Mouse (Mus musculus): ENCODE results near the gene Lim2.

Gene Lim2

GRCm38 (mm10) chr7:43443126-43443916, 15.9 kb downstream of the Lim2 start:
- DNase-seq (ENCODE audit: low read depth in 2 of 2, low spot score in 2 of 2): peak; percentile 45 to 65

- DNase-seq (ENCODE audit: low read depth in 2 of 2, low spot score in 2 of 2): peak; percentile 73 to 74
Measured at GRCm38 (mm10) chr7:43443917-43444293, 16.4 kb downstream of the Lim2 start, which contains the start of the genes Etfb and Gm45233. Gene Etfb (plus strand): TSS chr7:43444083. Gene Gm45233 (plus strand): TSS chr7:43444128.

GRCm38 (mm10) chr7:43447801-43448200, 20.3 kb downstream of the Lim2 start:
- DNase-seq (ENCODE audit: low read depth in 2 of 2, low spot score in 2 of 2): no peak

- DNase-seq (ENCODE audit: low read depth in 2 of 2, low spot score in 2 of 2): no peak
Measured at GRCm38 (mm10) chr7:43448246-43448645, 20.8 kb downstream of the Lim2 start.

GRCm38 (mm10) chr7:43449811-43450210, 22.3 kb downstream of the Lim2 start:
- DNase-seq (ENCODE audit: low read depth in 2 of 2, low spot score in 2 of 2): no peak

GRCm38 (mm10) chr7:43451726-43452125, 24.3 kb downstream of the Lim2 start:
- DNase-seq (ENCODE audit: low read depth in 2 of 2, low spot score in 2 of 2): no peak

- peak; percentile 46 to 59 for DNase-seq (ENCODE audit: low read depth in 2 of 2, low spot score in 2 of 2)
Measured at GRCm38 (mm10) chr7:43452609-43453008, 25.1 kb downstream of the Lim2 start.

- DNase-seq (ENCODE audit: low read depth in 2 of 2, low spot score in 2 of 2): no peak
Measured at GRCm38 (mm10) chr7:43453599-43454355, 26.3 kb downstream of the Lim2 start.

- no peak for DNase-seq (ENCODE audit: low read depth in 2 of 2, low spot score in 2 of 2)
Measured at GRCm38 (mm10) chr7:43454371-43454770, 26.9 kb downstream of the Lim2 start.

GRCm38 (mm10) chr7:43462851-43463250, 35.4 kb downstream of the Lim2 start, which contains the start of gene Vsig10l:
Gene Vsig10l (plus strand): TSS chr7:43463151.
- no peak for DNase-seq (ENCODE audit: low read depth in 2 of 2, low spot score in 2 of 2)

GRCm38 (mm10) chr7:43463976-43464375, 36.5 kb downstream of the Lim2 start:
- DNase-seq (ENCODE audit: low read depth in 2 of 2, low spot score in 2 of 2): no peak

- DNase-seq (ENCODE audit: low read depth in 2 of 2, low spot score in 2 of 2): peak in 1 of 2 experiments; percentile 7
Measured at GRCm38 (mm10) chr7:43464864-43465343, 37.4 kb downstream of the Lim2 start.

- DNase-seq (ENCODE audit: low read depth in 2 of 2, low spot score in 2 of 2): peak; percentile 78 to 87
Measured at GRCm38 (mm10) chr7:43465344-43466098, 38.1 kb downstream of the Lim2 start.

GRCm38 (mm10) chr7:43466099-43466694, 38.7 kb downstream of the Lim2 start:
- peak; percentile 79 to 82 for DNase-seq (ENCODE audit: low read depth in 2 of 2, low spot score in 2 of 2)

- DNase-seq (ENCODE audit: low read depth in 2 of 2, low spot score in 2 of 2): peak; percentile 40 to 57
Measured at GRCm38 (mm10) chr7:43470373-43470772, 42.9 kb downstream of the Lim2 start.

GRCm38 (mm10) chr7:43475706-43476105, 48.2 kb downstream of the Lim2 start:
- DNase-seq (ENCODE audit: low read depth in 2 of 2, low spot score in 2 of 2): peak; percentile 21 to 35

GRCm38 (mm10) chr7:43476376-43476775, 48.9 kb downstream of the Lim2 start:
- no peak for DNase-seq (ENCODE audit: low read depth in 2 of 2, low spot score in 2 of 2)

- no peak for DNase-seq (ENCODE audit: low read depth in 2 of 2, low spot score in 2 of 2)
Measured at GRCm38 (mm10) chr7:43481191-43481590, 53.7 kb downstream of the Lim2 start.

- DNase-seq (ENCODE audit: low read depth in 2 of 2, low spot score in 2 of 2): no peak
Measured at GRCm38 (mm10) chr7:43482090-43482716, 54.7 kb downstream of the Lim2 start.

GRCm38 (mm10) chr7:43483236-43483635, 55.8 kb downstream of the Lim2 start:
- DNase-seq (ENCODE audit: low read depth in 2 of 2, low spot score in 2 of 2): no peak
